Mouse (Mus musculus): ENCODE measurements around the gene Creld2.

DNA sequence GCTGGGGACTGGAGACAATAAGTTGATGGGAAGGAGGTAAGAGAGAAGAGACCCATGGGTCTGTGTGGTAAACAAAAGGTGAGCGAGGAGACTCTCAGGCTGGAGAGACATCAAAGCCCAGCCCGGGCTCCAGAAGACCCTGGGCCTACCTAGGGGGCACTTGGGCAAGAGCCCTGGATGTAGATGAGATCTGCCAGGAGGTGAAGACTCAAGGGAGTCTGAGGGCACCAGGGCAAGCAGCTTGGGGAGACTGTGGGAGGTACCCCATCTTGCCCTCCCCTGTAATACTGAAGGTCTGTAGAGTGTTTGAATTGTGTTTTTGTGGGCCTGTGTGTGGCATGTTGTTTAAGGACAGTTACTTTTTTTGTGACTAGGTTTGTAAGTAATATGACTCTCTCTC, 39.3 kb downstream of the Creld2 start:
- TF ChIP-seq POLR2A (IDR thresholded peaks at IDR 0.05; ENCODE audit: control insufficient read depth, low read depth, low read length) (no peak), CTCF (IDR thresholded peaks at IDR 0.05; ENCODE audit: control insufficient read depth, insufficient read depth, insufficient replicate concordance, low read depth, low read length) (no peak)

Measured in testis, adult 2 months (tissue).